Mouse (Mus musculus): ENCODE data around the gene Cyp3a41b.
"Not testable (repeated sequence)": the region's sequence is repeated elsewhere in the genome, so short reads cannot be mapped to it uniquely, and the experiment has no call there.

The Cyp3a41b gene

DNA sequence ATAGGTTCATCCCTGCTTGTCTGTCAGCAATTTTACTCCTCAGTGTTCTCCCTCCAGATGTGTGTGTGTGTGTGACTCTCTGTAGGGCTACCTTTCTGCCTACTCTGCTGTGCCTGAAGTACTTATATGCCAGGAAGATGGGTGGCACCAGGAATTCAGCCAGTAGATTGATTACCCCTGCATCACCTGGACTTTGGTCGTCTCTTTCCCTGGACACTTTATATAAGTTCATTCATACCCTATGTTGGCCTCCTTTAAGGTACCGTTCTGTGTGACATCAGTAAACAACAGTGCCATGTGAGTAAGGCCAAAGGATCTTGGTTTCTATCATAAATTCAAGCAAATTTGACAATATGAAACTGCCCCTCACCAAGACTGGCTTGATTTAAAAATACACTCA is at the start of gene Cyp3a41b:
Gene Cyp3a41b (minus strand): TSS at position 101 of the 400 bp plus-strand sequence.
- not testable (repeated sequence) for DNase-seq (ENCODE audit: low read depth)

DNA sequence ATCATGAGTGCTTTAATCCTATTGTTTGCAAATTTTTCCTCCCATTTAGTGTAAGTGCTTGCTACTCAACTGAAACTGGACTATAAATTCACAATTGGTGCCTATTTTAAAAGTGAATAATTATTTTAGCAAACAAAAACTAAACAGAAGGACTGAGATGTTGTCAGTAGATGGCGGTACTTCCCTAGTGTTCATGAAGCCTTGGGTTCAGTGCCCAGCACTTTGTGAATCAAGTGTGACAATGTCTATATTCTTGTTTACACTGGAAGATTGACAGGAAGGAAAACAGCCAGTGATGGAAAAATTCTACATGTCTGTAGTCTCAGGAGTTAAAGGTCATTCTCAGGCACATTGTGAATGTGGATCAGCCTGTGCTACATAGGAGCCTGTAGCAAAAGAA is 47.8 kb upstream of the Cyp3a41b start:
- DNase-seq (ENCODE audit: low read depth), result not testable (repeated sequence)

GRCm38 (mm10) chr5:145604891-145605290 is 20.4 kb upstream of the Cyp3a41b start:
- DNase-seq (ENCODE audit: low read depth), result not testable (repeated sequence)

GRCm38 (mm10) chr5:145597851-145598250 is 13.3 kb upstream of the Cyp3a41b start:
- DNase-seq (ENCODE audit: low read depth), result not testable (repeated sequence)

DNA sequence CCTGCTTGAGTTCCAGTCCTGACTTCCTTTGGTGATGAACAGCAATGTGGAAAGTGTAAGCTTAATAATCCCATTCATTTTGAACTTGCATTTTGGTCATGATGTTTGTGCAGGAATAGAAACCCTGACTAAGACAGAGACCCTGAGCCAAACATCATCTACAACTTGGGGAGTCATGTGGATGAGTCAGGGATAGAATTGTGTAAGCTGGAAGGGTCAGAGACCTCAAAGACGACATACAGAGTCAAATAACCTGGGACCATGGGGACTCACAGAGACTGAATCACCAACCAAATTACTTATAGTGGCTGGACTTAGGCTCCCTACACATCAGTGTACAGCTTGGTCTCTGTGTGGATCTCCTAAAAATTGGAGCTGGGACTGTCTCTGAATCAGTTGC is 7.2 kb downstream of the Cyp3a41b start:
- not testable (repeated sequence) for DNase-seq (ENCODE audit: low read depth)

GRCm38 (mm10) chr5:145575660-145576059 is 8.9 kb downstream of the Cyp3a41b start:
- DNase-seq (ENCODE audit: low read depth), result not testable (repeated sequence)

DNA sequence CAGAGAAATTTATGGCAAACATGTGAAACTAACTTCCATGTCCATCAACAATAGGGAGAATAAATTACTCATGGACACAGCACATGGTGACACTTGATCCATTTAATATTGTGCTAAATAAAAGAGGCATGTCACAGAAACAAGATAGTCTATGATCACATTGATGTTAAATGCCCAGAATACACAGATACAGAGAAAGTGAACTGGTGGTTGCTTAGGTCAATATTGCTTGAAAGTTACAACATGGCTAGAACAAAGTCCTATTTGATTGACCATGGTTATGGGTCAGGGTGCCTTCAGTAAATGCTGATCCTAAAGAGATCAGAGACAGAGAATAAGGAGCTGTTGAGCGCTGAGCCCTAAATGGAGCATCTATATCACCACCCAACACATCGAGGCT is 12.6 kb downstream of the Cyp3a41b start:
- not testable (repeated sequence) for DNase-seq (ENCODE audit: low read depth)

Data from induced T-regulatory cell, adult 2 months (primary cell).